Mouse (Mus musculus): ENCODE measurements around the gene Fbxw10. TPM values are rescaled to one million over a fixed set of nuclear protein-coding genes. Genes with fewer than 3 reads are reported as not detected.
A peak's percentile ranks its signal among the peaks of the same experiment; 100 is the strongest.

Gene Fbxw10
- total RNA-seq, 2 experiments from 2014 or later = 1.9 to 2.6 TPM

DNA sequence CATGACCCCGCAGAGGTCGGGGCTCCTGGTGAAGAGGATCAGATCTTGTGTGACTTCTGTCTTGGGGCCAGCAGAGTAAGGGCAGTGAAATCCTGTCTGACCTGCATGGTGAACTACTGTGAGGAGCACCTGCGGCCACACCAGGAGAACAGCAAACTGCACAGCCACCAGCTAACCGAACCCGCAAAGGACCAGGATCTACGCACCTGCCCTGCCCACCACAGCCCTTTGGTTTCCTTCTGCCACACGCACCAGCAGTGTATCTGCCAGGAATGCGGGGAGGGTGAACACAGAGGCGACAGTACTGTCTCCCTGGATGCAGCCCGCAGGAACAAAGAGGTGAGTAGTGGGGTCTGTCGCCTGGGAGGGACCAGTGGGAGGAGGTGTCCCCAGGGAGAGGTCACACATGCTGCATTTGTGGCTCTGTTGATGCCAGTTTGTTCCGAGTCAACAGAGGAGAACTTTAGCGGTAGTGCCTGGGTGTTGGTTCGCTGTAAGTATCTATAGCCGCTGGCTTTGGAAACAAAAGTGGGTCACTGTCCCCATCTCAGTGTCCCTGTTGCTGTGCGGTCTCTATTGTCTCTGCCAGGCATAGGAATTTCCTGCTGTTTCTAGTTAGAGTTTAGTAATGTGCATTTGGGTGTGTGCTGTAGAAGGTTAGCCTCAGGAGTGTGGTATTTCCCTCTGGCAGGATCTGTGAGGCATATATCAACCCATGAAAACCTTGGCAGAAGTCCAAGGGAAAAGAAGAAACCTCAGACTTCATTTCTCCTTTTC, 26.0 kb upstream of the Fbxw10 start:
- no peak for DNase-seq (ENCODE audit: low spot score in 2 of 2)
- H3K27ac ChIP-seq = peak overlapping the region; percentile 55; the same call in 1 of the 2 replicates
- peak overlapping the region; percentile 44 for H3K4me3 ChIP-seq
- no peak for TF ChIP-seq CTCF (conservative IDR thresholded peaks at IDR 0.05)

DNA sequence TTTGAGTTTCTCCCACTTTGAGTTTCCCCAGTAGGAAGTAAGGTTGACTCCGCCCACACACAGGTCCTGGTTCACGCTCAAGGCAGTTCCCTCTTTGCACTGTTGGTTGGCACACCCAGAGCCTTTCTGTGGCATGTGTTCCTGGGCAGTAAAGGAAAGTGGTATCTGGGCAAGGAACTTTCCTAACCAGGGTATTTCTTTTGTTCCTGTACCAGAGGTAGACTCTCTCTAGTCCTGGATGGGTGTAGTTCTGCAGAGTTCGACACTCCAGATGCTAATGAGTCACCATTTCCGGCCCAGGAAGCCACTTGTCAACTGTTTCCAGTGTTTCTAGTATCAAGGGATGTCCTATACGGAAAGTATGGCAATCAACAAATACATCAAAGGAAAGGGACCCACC, 25.0 kb upstream of the Fbxw10 start:
- TF ChIP-seq CTCF (conservative IDR thresholded peaks at IDR 0.05) = no peak
- H3K27ac ChIP-seq = peak overlapping the region; percentile 60
- DNase-seq (ENCODE audit: low spot score in 2 of 2) = no peak
- peak overlapping the region; percentile 25; the same call in 1 of the 2 replicates for H3K4me3 ChIP-seq

DNA sequence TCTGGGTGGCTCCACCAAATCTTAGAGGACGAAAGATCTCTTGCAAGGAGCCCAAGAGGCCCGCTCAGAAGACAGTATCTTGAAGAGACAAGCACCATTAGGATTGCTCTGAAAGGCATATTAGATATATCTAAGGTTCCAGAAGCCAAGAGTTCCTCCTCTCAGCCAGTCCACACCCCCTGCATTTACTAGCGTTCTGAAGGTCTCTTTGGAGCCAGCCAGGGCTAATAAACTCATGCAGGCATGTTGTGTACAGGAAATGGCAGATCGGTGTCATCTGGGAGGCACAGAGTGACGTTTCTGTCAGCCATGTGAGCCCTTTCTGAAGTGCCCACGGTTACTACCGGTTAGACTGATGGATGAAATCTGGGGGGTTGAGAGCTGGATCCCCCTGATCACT, 22.7 kb upstream of the Fbxw10 start:
- DNase-seq (ENCODE audit: low spot score in 2 of 2) = no peak
- TF ChIP-seq CTCF (conservative IDR thresholded peaks at IDR 0.05) = no peak
- Histone ChIP-seq H3K4me3 (no peak overlapping the region), H3K27ac (no peak overlapping the region)

DNA sequence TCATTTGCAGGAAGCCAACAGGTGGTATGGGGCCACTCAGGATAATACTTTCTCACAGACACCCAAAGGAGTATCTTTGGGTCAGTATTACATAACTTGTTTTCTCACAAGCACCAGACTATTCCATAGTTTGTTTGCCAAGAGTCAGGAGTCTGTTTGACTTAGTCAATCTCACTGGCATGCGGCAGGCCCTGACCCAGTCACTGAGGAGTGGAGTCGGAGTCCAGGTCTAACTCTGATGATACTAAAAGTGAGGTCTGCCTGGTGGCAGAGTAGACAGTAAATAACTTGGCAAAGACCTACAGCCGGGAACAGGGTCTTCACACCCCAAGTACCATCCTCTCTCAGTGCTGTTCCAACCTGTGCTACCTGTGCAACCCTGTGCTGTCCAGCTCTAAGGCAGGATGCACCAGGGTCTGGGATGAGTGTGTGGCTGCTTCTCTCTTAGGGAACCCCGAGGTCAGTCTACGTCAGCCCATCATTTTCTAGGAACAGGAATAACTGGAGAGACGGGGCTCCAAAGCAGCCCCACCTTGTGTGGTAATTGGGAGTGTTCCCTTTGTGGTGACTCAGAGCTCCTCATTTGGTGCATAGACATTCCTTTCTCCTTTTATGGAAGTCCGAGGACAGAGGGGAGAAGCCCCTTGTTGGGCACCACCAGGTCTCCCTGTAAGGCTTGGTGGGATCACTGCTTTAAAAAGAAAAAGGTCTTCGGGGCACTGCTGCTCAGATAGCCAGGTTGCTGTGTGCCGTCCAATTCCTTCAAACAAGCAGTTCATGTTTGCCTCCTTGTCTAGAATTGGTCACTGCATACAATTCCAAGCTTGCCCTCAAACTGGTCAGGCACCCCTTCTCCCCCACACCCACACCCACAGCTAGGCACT, 21.4 kb upstream of the Fbxw10 start:
- no peak overlapping the region for H3K27ac ChIP-seq
- no peak overlapping the region for H3K4me3 ChIP-seq
- no peak for DNase-seq (ENCODE audit: low spot score in 2 of 2)
- no peak for TF ChIP-seq CTCF (conservative IDR thresholded peaks at IDR 0.05)

DNA sequence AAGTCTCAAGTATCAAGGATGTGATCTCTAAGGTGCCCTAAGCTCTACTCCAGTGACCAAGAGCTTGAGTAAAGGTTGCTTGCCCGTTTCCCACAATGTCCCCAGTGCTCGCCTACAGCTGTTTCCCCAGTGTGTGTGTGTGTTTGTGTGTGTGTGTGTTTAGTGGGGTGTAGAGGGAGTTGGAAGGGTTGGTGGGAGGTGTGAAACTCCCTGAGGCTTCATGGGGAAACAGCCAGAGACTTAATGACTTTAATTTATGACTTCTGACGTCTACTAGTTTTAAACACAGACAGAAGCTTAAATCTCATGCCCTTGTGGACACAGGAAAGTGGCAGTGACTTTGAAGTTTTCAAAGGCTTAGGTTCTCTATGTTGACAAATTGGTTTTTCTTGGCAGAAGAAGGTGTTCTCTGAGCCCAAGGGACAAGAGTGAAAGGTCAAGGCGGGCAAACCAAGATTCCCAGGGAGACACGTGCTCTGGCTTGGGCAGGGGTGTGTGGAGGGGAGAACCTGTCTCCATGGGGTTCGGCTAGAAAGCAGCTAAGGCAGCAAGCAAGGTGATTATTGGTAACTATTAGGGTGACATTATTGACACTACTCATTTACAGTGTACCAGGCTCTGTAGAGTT, 20.6 kb upstream of the Fbxw10 start:
- no peak for TF ChIP-seq CTCF (conservative IDR thresholded peaks at IDR 0.05)
- DNase-seq (ENCODE audit: low spot score in 2 of 2) = no peak
- no peak overlapping the region for H3K27ac ChIP-seq

DNA sequence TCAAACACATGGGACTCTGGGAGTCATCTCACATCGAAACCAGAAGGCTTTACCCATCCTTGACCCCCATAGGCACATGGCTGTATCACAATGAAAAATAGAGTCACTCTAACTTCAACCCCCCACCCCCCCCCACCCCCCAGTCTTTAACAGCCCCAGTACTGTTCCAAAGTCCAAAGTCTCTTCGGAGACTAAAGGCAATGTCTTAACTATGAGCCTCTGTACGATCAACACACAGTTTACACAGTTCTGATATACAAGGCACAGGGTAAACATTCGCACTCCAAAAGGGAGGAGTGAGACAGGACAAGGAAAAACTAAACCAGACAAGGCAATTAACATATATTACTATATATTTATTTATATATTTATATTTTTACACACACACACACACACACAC, 19.7 kb upstream of the Fbxw10 start:
- no peak overlapping the region for H3K4me3 ChIP-seq
- no peak overlapping the region for H3K27ac ChIP-seq
- no peak for TF ChIP-seq CTCF (conservative IDR thresholded peaks at IDR 0.05)
- no peak for DNase-seq (ENCODE audit: low spot score in 2 of 2)

More for the DNA sequence above, 20.6 kb upstream of the Fbxw10 start:
- no peak overlapping the region for H3K4me3 ChIP-seq

DNA sequence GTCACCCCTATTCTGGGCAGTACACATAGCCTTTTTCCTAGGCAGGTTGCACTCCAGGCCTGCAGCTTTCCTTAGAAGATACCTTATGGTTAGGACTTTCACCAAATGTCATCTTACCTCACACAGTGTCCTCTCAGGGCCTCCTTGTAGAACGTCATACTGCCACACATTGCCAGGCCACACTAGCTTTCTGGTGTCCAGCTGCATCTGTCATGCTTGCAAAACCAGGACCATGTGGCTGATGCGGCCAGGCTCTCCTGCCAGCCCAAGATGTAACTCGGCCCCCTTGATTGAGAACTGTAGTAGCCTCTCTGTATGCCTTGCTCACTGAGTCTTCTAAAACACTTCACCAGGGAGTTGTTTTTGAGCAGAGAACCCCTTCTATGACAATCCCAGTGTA, 19.0 kb upstream of the Fbxw10 start:
- TF ChIP-seq CTCF (conservative IDR thresholded peaks at IDR 0.05) = no peak
- DNase-seq (ENCODE audit: low spot score in 2 of 2) = no peak
- Histone ChIP-seq H3K27ac (no peak overlapping the region), H3K4me3 (no peak overlapping the region)

DNA sequence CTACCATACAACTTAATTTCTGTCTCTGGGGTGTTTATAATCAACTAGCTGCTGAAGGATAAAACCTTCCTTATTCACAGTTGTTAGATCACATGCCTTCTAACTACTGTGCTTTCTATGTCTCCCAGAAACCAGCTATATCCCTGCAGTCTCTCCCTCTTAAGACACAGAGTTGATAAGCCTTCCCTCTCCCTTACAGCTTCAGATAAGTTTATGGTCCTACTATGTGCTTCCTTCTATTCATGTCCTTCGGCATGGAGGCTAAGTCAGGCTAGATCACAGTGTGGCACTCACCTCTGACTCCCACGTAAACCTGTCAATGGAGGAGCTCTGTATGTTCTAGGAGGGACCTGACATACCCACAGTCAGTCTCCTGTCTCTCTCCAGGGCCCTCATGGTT, 16.5 kb upstream of the Fbxw10 start:
- H3K4me3 ChIP-seq = no peak overlapping the region
- TF ChIP-seq CTCF (conservative IDR thresholded peaks at IDR 0.05) = no peak
- H3K27ac ChIP-seq = no peak overlapping the region
- no peak for DNase-seq (ENCODE audit: low spot score in 2 of 2)

DNA sequence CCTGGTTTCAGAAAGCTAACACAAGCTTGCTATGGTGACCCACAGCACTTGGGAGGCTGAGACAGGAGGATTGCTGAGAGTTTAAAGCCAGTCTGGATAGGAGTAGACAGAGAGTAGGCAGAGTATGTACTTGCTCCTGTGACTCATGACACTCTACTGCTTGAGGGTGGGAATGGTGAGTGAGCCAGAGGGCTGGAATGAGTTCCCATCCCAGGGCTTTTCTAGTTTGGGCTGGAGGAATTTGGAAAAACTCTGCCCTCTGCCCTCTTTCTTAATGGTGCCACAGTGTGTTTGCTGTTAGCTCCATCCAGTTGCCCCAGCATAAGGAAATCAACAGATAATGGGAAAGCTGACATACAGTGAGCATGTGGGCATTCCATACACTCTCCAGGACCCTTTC, 15.0 kb upstream of the Fbxw10 start:
- no peak for DNase-seq (ENCODE audit: low spot score in 2 of 2)
- H3K4me3 ChIP-seq = no peak overlapping the region
- H3K27ac ChIP-seq = no peak overlapping the region
- no peak for TF ChIP-seq CTCF (conservative IDR thresholded peaks at IDR 0.05)

DNA sequence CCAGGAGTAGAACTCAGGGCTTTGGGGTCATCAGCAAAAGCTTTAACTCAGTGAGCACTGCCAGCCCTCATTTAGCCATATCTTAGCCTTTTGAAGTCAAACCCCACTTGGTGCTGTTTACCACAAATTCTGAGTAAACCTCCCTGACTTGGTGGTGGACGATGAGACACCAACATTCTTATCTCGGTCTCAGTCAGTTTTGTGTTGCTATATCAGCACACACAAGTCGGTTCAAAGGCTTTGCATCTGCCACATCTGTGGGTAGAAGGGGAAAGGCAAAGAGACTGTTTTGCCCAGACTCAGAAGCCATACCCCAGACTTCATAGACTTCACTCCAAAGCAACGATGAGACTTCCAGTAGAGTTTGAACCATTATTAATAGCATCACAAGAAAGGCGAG, 2.3 kb upstream of the Fbxw10 start:
- Histone ChIP-seq H3K4me3 (no peak overlapping the region), H3K27ac (no peak overlapping the region)
- no peak for TF ChIP-seq CTCF (conservative IDR thresholded peaks at IDR 0.05)
- DNase-seq (ENCODE audit: low spot score in 2 of 2) = no peak

DNA sequence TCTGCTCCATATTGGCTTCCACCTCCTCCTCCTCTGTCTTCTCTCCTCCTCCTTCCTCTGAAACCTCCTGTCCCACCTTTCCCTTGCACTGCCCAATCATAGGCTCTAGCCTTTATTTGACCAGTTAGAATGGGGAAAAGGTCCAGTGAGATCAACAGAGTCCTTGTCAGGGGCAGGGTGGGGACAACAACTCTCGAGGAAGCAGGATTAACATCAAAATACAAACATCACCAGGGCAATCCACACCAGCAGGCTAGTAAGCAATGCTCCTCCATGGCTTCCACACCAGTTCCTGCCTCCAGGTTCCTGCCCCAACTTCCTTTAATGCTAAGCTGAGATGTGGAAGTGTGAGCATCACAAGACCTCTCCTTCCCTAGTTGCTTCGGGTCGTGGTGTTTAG, 1.1 kb upstream of the Fbxw10 start:
- no peak for DNase-seq (ENCODE audit: low spot score in 2 of 2)
- no peak for TF ChIP-seq CTCF (conservative IDR thresholded peaks at IDR 0.05)
- Histone ChIP-seq H3K27ac (no peak overlapping the region), H3K4me3 (no peak overlapping the region)

DNA sequence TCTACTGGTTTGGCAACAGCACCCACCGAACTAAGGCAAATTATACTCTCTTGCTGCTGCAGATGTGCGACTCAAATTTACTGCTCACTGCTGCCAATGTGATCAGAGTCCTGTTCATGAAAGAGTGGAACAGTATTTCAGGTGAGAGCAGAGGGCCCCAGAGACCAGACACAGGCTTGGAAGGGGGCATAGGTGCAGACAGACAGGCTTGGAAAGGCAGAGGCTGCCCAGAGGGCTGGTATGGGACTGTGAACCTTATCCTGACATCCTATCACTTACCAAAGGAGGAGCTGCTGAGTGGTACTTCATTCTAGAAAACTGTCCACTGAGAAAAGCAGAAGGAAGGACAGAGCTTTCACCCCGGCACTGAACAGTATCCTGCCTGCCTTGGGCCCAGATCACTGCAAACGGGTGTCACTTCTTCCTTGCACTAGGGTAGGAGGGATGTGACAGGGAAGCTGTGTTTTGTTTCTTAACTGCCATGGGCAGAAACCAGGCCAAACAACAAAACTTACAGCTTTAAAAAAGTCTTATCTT, 854 bp downstream of the Fbxw10 start:
- peak overlapping the region; percentile 51; the same call in 1 of the 2 replicates for H3K4me3 ChIP-seq
- peak overlapping the region; percentile 43; the same call in 1 of the 2 replicates for H3K27ac ChIP-seq
- peak; percentile 17; the same call in 1 of the 2 replicates for TF ChIP-seq CTCF (conservative IDR thresholded peaks at IDR 0.05)
- no peak for DNase-seq (ENCODE audit: low spot score in 2 of 2)

DNA sequence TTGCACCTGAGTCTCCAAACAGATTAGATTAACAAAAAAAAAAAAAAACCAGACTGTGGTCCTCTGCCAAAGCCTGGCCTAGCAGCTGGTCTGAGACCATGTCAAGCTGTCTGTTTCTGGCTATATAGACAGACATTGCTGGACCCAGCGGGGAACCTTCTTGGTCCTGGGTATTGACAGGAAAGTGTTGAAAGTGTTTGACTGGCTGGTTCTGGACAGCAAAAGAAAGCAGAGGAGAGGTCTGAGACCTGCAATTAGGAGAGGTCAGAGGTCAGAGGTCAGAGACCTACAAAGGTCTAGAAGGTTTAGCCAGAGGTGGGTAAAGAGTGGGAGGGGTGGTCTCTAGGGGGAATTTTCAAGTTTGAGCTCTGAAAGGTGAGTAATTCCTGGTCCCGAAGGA, 1.4 kb downstream of the Fbxw10 start:
- TF ChIP-seq CTCF (conservative IDR thresholded peaks at IDR 0.05) = no peak
- Histone ChIP-seq H3K27ac (no peak overlapping the region), H3K4me3 (no peak overlapping the region)
- no peak for DNase-seq (ENCODE audit: low spot score in 2 of 2)

Measured in layer of hippocampus, adult 2 months (tissue).